Mouse (Mus musculus) cerebellum, postnatal 14 days (tissue): ENCODE data around the gene Fam227a.
A peak's percentile ranks its signal among the peaks of the same experiment; 100 is the strongest.

ENCODE experiments used
- DNase-seq, 2 experiments: peaks; one replicate each; pipeline ENCODE4 v3.0.0; 2021; ENCODE audit warnings: mixed read lengths in 2 of 2

The Fam227a gene

DNA sequence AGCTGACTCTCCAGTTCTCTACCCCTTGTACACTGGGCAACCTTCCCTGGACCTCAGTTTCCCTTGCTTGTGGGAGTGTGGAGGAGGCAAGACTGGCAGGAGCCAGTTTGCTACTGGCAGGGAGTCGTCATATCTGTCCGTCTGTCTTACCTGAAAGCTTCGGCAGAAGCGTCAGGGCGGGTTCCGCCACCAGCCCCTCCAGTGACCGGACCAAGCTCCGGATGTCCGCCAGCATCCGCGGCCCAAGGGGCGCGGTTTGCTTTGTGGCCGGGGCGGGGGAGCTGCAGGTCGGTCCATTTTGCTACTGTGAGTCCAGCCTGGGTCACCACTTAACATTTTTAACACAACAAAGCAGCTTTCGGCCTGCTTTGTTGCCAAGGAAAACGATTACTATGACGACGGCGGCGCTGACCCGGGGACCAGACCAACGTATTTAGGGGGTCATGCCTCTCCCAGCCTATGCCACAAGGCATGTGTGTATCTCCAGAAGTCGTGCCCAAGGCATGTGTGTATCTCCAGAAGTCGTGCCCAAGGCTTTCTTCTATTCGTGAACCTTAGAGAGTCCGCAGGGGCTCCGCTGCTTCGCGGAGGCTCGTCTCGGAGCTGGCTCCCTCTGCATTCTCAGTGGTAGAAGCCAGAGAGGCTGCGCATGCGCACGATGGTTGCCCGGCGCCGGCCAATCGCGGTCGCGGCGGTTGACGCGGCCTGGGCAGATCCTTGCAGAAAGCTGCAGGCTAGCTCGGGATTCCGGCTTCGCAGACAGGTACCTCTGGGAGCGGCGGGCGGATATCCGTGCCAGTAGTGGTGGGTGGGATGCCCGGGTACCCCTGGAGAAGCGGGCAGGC is at the start of gene Fam227a, which contains the start of gene Cby1:
Fam227a (minus strand) TSS at position 426 of the 845 bp plus-strand sequence.
Cby1 (plus strand) TSS at position 669 of the 845 bp plus-strand sequence.
- peak; percentile 98 for DNase-seq

DNA sequence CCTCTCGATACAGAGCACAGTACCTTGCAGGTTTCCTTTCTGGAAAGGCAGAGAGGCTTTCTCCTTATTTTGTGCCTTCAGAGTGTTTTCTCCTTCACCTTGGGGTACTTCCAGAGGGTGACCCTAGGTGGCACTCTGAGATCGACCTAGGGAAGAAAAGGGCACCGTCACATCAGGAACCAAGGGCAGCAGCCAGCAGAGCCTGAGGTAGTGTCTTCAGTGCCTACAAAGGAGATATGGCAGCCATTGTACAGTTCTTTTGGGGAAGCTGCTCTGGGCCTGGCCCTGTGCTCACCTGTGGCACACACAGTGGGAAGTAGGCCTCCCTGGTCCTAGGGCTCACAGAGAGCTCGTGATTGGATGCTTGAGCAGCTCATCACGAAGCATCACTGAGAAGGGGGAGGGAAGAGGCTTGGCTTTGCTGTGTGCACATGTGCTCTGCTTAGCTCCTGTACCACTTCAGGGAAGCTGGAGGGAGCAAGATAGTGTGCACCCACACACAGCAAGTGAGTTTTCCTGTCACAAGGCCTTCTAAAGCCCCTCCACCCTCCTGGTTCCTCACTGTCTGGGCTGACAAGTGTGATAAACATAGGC is 49.6 kb upstream of the Fam227a start:
- no peak for DNase-seq

DNA sequence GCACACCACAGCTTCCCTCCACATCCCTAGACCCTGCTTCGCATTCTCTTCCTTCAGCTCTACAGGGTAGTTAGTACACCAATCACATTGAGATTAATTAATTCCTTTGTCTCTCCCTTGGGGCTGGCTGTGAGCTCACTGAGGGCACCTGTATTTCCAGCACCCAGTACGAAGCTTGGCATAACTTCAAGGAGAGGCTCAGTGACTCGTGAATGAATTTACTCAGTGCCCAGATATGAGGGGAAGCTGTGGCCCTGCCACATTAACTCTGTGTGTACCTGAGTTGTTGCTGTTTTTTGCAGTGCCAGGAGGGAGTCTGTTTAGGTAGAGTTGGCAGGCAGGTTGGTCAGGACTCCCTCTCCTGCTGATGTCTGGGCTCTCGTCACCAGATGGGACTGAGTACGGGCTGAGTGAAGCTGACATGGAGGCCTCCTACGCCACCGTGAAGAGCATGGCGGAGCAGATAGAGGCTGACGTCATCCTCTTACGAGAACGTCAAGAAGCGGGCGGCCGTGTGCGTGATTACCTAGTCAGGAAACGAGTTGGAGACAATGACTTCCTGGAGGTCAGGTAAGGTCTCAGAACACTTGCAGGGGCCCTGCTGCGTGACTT is 48.0 kb upstream of the Fam227a start:
- no peak for DNase-seq

DNA sequence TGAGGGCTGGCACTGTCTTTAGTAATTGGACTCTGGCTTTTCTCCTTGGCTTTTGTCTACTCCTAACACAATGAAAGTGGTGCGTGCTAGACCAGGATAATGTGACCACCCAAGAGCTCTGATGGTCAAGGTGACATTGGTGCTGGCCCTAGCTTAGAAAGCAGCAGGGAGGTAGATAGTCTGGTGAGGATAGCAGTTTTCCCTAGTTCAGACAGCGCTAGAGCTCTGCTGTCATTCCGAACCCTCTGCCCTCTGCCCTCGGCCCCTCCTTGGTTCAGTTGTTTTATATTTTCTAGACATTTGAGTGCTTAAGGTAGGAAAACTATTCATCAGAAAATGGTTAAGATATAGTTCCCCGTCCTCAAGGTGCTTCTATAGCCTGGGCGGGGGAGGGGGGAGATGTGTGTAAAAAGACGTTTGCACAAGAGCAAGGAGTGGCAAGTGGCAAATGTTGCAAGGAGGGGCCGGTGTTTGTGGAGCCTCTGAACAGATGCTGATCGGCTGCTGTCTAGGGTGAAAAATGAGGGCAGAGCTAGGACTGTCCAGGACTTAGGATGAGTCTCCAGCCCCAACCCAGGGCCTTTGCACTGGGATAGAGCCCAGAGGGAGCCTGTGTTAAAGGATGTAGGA is 38.9 kb upstream of the Fam227a start:
- no peak for DNase-seq

DNA sequence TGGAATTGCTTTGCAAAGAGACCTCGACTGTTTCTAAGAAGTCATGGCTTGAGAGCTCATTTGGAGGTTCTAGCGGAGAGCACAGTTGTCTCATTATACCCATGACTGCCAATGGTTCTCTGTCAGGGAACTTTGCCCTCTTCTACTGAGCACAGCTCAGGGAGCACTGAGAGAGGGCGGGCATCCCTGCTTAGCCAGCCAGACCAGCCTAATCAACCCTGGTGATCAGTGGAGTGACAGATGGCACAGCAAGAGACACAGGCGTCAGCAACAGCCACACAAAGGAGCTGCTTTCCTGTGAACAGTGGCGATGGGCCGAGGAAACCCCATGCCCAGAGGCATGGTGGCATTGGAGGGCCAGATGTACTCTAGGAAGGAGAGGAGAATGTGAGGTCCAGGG is 38.3 kb upstream of the Fam227a start:
- peak; percentile 62 to 74 for DNase-seq

DNA sequence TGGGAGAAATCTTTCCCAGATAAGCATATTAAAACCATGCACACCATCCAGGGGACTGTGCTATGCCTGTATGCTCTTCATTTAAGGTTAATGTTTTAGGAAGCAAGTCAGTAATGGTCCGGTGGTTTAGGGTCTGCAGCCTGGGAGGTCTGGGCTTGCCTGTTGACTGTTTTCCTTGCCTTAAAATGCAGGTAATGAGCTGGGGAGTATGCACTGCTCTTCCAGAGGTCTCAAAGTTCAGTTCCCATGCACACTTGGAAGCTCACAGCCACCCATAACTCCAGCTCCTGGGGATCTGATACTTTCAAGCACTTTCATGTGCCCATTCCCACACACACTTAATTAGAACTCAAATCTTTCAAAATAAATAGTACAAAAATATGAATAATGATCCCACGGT is 37.8 kb upstream of the Fam227a start:
- DNase-seq: no peak

DNA sequence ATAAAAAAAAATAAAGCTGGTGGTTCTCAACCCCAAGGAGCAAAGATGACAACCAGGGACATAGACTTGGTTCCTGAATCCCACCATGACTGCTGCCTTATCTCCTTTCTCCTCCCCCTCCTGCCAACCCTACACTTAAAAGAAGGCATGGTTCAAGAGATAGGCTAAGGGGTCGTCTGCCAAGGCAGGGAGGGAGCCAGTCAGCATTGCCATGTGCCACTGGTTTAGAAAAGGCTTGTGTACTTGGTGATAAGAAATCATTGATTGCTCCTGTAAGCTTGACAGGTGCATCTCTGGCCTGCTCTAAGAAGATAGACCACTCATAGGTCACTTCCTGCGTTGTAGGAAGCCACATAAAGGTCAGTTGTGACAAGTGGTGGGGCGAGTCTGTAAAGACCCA is 36.8 kb upstream of the Fam227a start:
- DNase-seq: no peak

DNA sequence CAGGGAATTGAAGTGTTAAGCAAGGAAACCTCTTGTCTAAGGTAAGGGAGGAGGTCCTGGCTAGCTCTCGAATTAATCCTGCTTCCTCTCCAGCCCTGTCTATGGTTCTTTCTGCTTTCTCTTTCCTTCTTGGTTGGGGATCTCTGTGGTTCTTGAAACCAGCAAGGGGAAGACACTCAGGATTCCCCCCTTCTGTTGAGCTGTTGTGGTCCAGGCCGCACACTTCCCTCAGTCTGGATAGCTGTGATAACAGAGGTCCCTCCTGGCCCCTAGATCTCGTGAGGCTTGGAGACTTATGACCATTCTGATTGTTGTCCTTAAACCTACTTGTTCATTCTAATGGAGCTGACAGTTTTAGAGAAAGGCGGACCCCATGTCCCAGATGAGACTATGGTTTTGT is 35.8 kb upstream of the Fam227a start:
- no peak for DNase-seq

DNA sequence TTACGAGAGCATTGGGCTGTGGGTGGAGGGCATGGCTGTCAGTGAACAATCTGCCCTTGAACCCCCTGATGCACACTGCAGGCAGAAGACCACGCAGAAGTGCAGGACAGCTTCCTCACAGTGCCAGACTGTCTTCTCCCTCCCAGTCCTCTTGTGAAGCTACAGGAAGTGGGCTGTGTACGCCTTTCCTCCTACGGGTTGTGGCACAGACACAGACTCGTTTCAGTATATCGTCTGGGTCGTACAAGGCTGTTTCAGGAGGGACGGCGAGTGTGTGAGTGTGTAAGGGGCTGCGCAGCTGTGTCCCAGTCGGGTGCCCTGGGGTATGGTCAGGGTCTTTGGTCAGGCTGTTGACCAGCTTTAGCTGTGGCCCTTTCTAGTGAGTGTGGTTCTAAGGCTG is 35.0 kb upstream of the Fam227a start:
- DNase-seq: no peak

DNA sequence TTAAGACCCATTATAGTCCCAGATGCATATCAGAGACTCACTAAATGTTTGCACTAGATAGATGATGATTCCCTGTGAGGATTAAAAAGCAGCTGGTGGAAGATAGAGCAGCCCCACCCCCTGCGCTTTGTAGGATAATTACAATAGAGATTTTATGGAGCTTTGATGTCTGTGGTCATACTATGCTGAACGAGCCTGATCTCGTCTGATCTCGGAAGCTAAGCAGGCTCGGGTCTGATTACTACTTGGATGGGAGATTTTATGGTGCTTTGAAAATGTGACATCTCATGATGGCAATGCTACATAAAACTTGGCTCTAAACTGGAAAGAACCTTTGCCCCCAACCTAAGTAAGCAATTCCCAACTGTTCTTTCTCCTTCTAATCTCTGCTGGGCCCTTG is 33.6 kb upstream of the Fam227a start:
- no peak for DNase-seq

DNA sequence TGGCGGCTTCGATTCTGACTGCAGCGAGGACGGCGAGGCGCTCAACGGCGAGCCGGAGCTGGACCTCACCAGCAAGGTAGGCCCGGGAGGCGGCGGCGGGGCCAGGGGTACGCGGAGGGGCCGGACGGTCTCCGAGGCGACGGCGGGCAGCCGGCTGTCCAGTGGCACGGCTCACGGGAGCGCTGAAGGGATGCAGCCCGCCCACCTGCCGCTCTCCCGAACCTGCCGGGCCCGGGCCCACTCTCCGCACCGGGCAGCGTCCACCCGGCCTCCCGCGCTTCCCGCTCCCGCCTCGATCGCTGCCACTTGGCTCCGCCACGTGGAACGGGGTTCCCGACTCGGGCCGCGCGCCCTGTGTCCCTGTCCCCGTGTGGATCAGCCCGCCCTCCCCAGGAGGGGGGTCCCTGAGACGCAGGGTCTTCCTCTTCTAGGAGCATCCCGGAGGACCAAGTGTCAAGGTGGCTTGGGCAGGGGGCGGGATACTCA is 32.3 kb upstream of the Fam227a start:
- DNase-seq: peak in 1 of 2 experiments; percentile 60

DNA sequence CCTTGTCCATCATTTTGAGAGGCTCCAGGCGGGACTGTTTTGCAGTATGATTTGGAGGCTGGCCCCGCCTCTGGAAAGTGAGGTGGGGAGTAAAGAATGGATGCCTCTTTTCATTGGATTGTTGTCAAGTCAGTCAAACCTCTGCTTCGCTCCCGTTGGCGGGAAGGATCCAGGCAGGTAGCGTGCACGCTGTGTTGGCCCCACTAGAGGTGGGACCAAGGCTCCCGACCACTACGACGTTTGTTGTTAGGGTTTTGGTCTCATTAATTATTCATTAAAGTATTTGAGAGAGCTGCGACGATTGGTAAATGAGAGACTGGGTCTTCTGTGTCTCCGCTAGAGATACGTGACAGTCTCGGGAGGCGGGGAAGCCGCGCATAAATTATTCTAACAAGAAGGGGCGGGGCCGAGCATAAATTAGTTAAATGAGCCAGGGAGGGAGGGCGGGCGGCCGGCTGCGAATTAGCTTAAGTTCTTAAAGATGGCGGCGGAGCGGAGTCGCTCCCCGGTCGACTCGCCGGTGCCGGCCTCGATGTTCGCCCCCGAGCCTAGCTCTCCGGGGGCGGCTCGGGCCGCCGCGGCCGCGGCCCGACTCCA is 31.8 kb upstream of the Fam227a start, which contains the start of gene Gtpbp1:
Gtpbp1 (plus strand) TSS at position 420 of the 597 bp plus-strand sequence.
- peak; percentile 98 to 99 for DNase-seq

DNA sequence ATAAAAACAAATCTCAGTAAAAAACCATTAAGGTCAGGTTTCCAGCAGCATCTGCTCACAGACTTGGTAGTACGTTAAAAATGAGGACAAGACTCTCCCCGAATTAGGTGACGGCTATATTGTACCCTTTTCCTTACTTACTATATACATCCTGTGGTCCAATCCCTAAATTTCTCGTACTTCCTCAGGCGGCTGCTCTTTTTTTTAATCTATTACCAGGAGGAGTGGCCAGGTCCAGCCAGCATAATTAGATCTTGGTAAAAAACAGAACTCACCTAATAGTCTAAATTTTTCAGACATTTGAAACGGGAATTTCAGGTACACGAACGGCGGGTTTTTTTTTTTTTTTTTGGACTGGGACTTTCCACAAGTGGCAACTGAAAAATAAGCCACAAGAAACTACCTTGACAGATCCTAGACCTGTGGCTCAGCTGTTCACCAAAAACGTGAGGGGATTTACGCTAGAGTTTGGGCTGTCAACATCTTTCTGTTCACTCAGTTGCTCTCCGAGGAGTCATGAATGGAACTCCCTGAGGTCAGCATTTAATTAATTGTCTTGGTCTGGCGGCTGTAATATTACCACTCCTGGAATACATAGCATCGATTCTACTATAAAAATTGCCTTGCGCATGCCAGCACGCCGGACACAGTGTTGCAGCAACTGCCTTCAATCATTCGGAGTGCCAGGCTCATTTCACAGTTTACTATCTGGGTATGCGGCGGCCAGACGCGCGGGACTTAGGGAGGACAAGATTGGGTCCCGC is 31.1 kb upstream of the Fam227a start:
- DNase-seq: no peak

DNA sequence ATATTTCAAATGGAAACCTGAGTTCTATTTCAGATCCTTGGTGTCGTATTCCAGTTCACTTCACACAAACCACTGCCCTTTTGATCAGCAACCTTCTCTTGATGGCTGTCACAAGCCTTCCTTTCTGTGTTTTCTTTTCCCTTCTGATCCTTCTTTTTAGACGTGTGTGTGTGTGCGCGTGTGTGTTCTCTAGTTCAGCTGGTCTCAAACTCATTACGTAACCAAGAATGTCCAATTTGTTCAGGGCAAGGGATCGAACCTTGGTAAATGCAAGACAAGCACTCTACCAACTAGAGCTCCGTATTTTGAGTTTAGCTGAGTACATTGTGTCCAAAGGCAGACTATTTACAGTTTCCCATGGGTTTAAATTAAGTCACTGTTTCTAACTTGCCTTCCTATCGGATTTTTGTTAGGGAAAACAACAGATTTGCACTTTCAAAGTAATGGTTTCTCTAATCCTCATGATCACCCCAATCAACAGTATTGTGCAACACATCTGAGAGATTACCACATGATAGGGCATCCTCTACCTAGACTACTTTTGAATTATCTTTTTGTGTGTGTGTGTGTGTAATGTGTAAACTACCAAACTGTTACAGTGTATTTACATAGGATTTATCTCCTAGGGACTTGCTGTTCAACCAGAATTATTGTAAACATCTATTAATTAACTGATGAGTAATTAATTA is 29.7 kb upstream of the Fam227a start:
- no peak for DNase-seq

DNA sequence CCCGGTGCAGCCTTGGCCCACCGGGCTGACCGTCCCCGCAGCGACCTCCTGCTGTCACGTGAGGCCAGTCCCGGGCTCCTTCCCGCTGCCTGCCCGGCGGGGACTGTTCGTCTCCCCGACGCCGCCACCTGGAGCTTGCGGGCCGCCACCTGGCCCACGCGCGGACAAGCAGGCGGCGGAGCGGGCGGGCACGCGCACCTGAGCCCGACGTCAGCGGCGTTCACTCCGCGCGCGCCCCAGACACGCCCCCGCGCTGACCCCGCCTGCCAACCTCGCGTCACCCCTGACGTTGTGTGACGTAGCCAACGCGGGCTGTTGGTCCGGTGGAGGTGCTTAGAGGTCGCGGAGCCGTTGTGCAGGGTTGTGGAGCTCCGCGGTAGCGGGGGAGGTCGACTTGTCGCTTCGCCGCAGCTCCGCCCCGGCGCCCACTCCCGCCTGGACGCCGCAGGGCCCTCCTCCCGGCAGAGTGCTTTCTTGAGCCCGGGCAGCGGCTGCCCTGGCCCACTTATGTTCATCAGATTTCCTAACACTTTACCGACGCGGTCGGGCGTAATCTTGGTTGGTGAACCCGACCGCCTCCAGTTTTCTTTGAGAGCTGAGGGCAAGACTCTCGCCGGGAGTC is 29.0 kb upstream of the Fam227a start, which contains the start of gene Josd1:
Josd1 (minus strand) TSS at position 274 of the 622 bp plus-strand sequence.
- peak; percentile 98 to 99 for DNase-seq

DNA sequence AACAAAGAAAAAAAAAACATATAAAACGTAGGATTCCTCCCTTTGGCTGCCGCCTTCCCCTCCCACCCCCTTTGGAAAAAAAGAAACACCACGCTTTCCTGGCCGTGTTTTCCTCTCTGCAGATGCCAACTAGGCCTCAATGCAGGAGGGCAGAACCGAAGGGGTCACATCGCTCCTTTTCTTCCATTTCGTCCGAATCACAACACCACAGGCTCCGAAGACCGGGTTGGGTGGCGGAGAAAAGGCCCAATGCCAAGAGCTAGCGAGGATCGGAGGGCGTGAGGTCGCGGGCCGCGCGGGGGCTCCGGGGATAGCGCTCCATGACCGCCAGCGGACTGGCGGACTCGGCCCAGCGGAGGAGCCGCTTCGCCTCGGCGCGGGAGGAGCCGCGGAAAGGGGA is 28.4 kb upstream of the Fam227a start:
- peak in 1 of 2 experiments; percentile 69 for DNase-seq

DNA sequence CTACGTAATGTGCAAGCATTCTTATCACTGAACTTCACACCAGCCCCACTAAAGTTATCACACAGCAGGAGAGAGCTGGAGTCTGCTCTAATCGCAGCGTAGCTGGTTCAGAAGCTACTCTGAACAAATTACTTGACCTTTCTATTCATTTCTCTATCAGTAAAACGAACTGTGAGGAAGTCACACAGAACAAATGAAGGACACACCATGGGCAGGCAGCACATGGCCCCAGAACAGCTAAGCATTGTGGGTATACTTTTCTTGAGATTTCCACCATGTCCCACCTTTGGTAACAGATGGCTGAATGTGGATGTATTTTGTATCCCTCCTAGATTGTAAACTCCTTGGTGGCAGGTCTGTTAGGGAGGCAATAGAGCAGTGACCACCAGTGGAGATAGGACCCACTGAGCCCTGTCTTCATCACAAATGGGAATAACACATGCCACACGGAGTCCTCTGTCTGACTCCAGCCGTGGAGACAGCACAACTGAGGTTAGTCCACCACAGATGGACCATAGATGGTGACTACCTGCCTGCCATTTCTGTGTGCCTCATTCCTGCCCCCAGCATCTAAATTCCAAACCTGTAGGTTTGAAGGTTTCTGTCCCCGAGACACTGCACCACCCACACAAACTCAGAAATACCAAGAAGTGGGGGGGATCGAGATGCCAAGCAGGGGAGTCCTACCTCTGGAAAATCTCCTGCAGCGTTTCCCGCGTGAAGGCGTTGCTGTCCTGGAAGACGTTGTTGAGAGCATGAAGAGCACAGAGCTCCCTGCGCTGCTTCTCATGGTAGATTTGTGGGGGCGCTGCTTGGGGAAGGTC is 27.5 kb upstream of the Fam227a start:
- no peak for DNase-seq

DNA sequence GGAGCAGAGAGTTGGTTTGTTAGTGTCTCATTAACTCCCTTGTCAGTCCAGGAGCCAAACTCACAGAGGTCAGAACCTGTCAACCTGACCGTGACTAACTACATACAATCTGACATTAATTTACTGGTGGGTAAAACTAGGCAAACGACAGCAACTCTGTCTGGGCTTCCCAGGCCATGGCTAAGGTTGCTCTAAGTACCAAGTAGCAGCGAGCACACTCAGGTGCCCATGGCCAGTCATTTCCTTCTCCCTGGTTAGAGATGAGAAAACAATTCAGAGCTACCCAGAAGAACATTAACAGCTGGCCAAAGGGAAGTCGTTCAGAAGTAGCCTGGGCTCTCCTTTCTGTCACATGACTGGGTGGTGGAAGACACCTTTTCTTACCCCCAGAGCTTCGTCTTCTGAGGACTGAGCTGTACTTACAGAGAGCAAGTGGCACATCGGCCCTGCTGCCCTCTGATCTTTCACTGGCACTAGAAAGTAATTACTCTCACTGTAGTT is 26.4 kb upstream of the Fam227a start:
- no peak for DNase-seq

DNA sequence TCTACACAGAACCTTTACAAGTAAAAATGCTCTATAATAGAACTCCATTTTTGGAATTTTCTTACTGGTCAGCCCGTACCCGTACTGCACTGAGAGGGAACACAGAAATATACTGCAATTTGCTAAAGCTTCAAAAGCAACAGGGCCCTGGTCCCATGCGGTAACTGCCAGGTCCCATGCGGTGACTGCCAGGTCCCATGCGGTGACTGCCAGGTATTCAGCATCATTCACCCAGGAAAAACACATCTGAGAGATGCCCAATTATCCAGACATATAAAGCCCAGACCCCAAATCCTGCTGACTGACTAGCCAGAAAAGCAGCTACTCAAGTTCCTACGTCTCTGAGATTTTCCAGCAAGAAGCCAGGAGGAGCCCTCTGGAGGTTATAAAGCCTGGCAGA is 25.9 kb upstream of the Fam227a start:
- peak; percentile 47 to 63 for DNase-seq
